Mouse (Mus musculus) ES-Bruce4 (cell line): ENCODE results near the gene Ppp2r5c. TPM values are rescaled to one million over a fixed set of nuclear protein-coding genes. Genes with fewer than 3 reads are reported as not detected.

Experiments used
- H3K27ac ChIP-seq: 2 replicates; pipeline ENCODE4 v1.5.1; 2012; ENCODE audit warnings: low read length, inconsistent platforms; ENCODE audit not compliant: insufficient read depth
- H3K27me3 ChIP-seq: 2 replicates; pipeline ENCODE4 v1.6.1; 2012; ENCODE audit warnings: mild to moderate bottlenecking, low read length, inconsistent platforms; ENCODE audit not compliant: control insufficient read depth, poor library complexity, insufficient read depth, severe bottlenecking
- H3K36me3 ChIP-seq: 2 replicates; pipeline ENCODE4 v1.6.1; 2012; ENCODE audit warnings: inconsistent platforms, mild to moderate bottlenecking, low read length, moderate library complexity; ENCODE audit not compliant: control insufficient read depth, poor library complexity, insufficient read depth, severe bottlenecking
- H3K4me1 ChIP-seq: one replicate; pipeline ENCODE4 v1.8.1; 2011; ENCODE audit warnings: low read length; ENCODE audit not compliant: control insufficient read depth, insufficient read depth
- H3K4me3 ChIP-seq: 2 replicates; pipeline ENCODE4 v1.5.1; 2011; ENCODE audit warnings: low read depth, mild to moderate bottlenecking, low read length
- H3K9ac ChIP-seq: 2 replicates; pipeline ENCODE4 v1.6.1; 2012; ENCODE audit warnings: low read depth, mild to moderate bottlenecking, inconsistent platforms; ENCODE audit not compliant: poor library complexity, severe bottlenecking
- H3K9me3 ChIP-seq: replicated peaks from 2 replicates; pipeline ENCODE4 v1.6.1; 2012; ENCODE audit warnings: mild to moderate bottlenecking, low read length, inconsistent platforms; ENCODE audit not compliant: control insufficient read depth, poor library complexity, insufficient read depth, severe bottlenecking
- CTCF ChIP-seq: IDR thresholded peaks from one replicate; pipeline ENCODE4 v1.8.1; 2011; ENCODE audit warnings: low read depth, low read length
- EP300 ChIP-seq: IDR thresholded peaks from 2 replicates; pipeline ENCODE4 v1.6.1; 2011; ENCODE audit warnings: low read depth, low read length; ENCODE audit not compliant: insufficient read depth
- POLR2A ChIP-seq: IDR thresholded peaks from one replicate; pipeline ENCODE4 v1.8.1; 2011; ENCODE audit warnings: low read length; ENCODE audit not compliant: insufficient read depth
- polyA plus RNA-seq: library from polyadenylated mRNA; stranded (reverse); fragments of >200 nt; gene quantifications from 2 replicates; pipeline ENCODE4 v1.2.4, GENCODE M21; 2011; ENCODE audit warnings: low read depth; ENCODE audit not compliant: missing spikeins, insufficient read depth, insufficient read length

The Ppp2r5c gene
- polyA plus RNA-seq, 1 experiment: 223 TPM

- H3K4me3 ChIP-seq: peak overlapping the region; percentile 67
Observed at GRCm38 (mm10) chr12:110483761-110484160, 36.8 kb downstream of the Ppp2r5c start.

GRCm38 (mm10) chr12:110484824-110485584 lies 38.1 kb downstream of the Ppp2r5c start:
- Histone ChIP-seq H3K27ac (peak overlapping the region; percentile 71), H3K4me1 (peaks cover 6% of the 10 kb centered on the region), H3K9me3 (no peaks in the 10 kb centered on the region), H3K9ac (peak overlapping the region; percentile 71), H3K36me3 (no peaks in the 10 kb centered on the region), H3K4me3 (peak overlapping the region; percentile 97), H3K27me3 (no peaks in the 10 kb centered on the region)
- TF ChIP-seq EP300 (no peak), POLR2A (no peak), CTCF (no peak)

More at GRCm38 (mm10) chr12:110483761-110484160, 36.8 kb downstream of the Ppp2r5c start:
- Histone ChIP-seq H3K27ac (peak overlapping the region; percentile 97), H3K9me3 (no peaks in the 10 kb centered on the region), H3K27me3 (no peaks in the 10 kb centered on the region), H3K9ac (peak overlapping the region; percentile 71), H3K36me3 (no peaks in the 10 kb centered on the region), H3K4me1 (peaks cover 10% of the 10 kb centered on the region)
- TF ChIP-seq EP300 (peak; percentile 80), CTCF (peak; percentile 25), POLR2A (peak; percentile 11)

GRCm38 (mm10) chr12:110485585-110486331 lies 38.8 kb downstream of the Ppp2r5c start:
- Histone ChIP-seq H3K4me3 (peak overlapping the region; percentile 97), H3K36me3 (no peaks in the 10 kb centered on the region), H3K27me3 (no peaks in the 10 kb centered on the region), H3K9me3 (no peaks in the 10 kb centered on the region), H3K4me1 (peaks cover 5% of the 10 kb centered on the region), H3K27ac (peak overlapping the region; percentile 95), H3K9ac (peak overlapping the region; percentile 71)
- TF ChIP-seq CTCF (no peak), EP300 (0 out of 2 replicates have a peak, but pooled peaks have one; percentile 7)

DNA sequence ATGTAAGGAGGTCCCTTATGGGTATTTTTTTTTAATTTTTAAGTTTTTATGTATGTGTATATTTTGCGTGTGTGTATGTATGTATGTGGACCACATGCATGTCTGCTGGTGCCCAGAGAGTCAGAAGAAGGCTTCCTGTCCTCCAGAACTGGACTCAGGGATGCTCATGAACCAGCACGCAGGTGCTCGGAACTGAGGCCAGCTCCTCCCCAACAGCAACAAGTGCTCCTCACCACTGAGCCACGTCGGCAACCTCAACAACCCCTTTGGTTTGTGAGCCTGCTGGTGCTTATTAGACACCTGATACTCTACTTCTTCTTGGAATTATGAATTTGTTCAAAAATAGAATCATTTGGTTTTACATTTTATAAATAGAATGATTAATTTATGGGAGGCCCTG lies 39.9 kb downstream of the Ppp2r5c start:
- H3K27ac ChIP-seq: 0 out of 2 replicates have a peak overlapping the region, but pooled peaks have one; percentile 18
- no peak for TF ChIP-seq CTCF
- TF ChIP-seq POLR2A: no peak

GRCm38 (mm10) chr12:110488031-110488430 lies 41.1 kb downstream of the Ppp2r5c start:
- Histone ChIP-seq H3K9ac (no peak overlapping the region), H3K36me3 (no peaks in the 10 kb centered on the region), H3K4me3 (no peak overlapping the region), H3K27ac (no peak overlapping the region), H3K27me3 (no peaks in the 10 kb centered on the region), H3K9me3 (no peaks in the 10 kb centered on the region), H3K4me1 (peaks cover 5% of the 10 kb centered on the region)
- TF ChIP-seq CTCF (no peak), EP300 (no peak), POLR2A (no peak)

More for the DNA sequence above, 39.9 kb downstream of the Ppp2r5c start:
- Histone ChIP-seq H3K4me3 (peak overlapping the region; percentile 97), H3K9me3 (no peaks in the 10 kb centered on the region), H3K4me1 (peaks cover 5% of the 10 kb centered on the region), H3K36me3 (no peaks in the 10 kb centered on the region), H3K9ac (peak overlapping the region; percentile 71), H3K27me3 (no peaks in the 10 kb centered on the region)
